Mouse (Mus musculus) heart, embryonic 12.5 days (tissue): Measurements from ENCODE around the gene Gm28539. TPM values are rescaled to one million over a fixed set of nuclear protein-coding genes. Genes with fewer than 3 reads are reported as not detected.
"Not testable (repeated sequence)": the region's sequence is repeated elsewhere in the genome, so short reads cannot be mapped to it uniquely, and the experiment has no call there.

ENCODE experiments used
- ATAC-seq: fragments of 200-750 bp; cut with Nextera tagmentation; 2 replicates; pipeline ENCODE4 v1.8.0; 2017; ENCODE audit warnings: moderate TSS enrichment, moderate library complexity; ENCODE audit not compliant: insufficient number of reproducible peaks, low FRiP score
- H3K27ac ChIP-seq: fragments of 300-500 bp; sonication (generic); 2 replicates; pipeline ENCODE4 v1.5.1; 2016; ENCODE audit warnings: mild to moderate bottlenecking, moderate library complexity; ENCODE audit not compliant: poor library complexity, severe bottlenecking
- H3K27me3 ChIP-seq: fragments of 300-500 bp; sonication (generic); replicated peaks from 2 replicates; pipeline ENCODE4 v1.6.1; 2016; ENCODE audit warnings: mild to moderate bottlenecking, moderate library complexity
- H3K36me3 ChIP-seq: fragments of 300-500 bp; sonication (generic); 2 replicates; pipeline ENCODE4 v1.6.1; 2016; ENCODE audit warnings: mild to moderate bottlenecking, moderate library complexity
- H3K4me1 ChIP-seq: fragments of 300-500 bp; sonication (generic); replicated peaks from 2 replicates; pipeline ENCODE4 v1.6.1; 2016; ENCODE audit warnings: mild to moderate bottlenecking
- H3K4me2 ChIP-seq: fragments of 300-500 bp; sonication (generic); 2 replicates; pipeline ENCODE4 v1.6.1; 2016; ENCODE audit warnings: mild to moderate bottlenecking, moderate library complexity
- H3K4me3 ChIP-seq: fragments of 300-500 bp; sonication (generic); 2 replicates; pipeline ENCODE4 v1.5.1; 2016; ENCODE audit warnings: mild to moderate bottlenecking
- H3K9ac ChIP-seq: fragments of 300-500 bp; sonication (generic); 2 replicates; pipeline ENCODE4 v1.6.1; 2016; ENCODE audit warnings: mild to moderate bottlenecking, moderate library complexity
- H3K9me3 ChIP-seq: fragments of 300-500 bp; sonication (generic); replicated peaks from 2 replicates; pipeline ENCODE4 v1.6.1; 2016; ENCODE audit warnings: mild to moderate bottlenecking, moderate library complexity
- WGBS: fragments of 180-500 bp; shearing (Covaris S2); methylation state at CpG from one replicate; pipeline ENCODE4 v1.1.7; 2016; 5-methylcytosine and 5-hydroxymethylcytosine counted together
- polyA plus RNA-seq: library from polyadenylated mRNA; unstranded; fragments of >200 nt; fragmentation: Nextera tagmentation; extraction: Ambion mirVana; gene quantifications from 2 replicates; pipeline ENCODE4 v1.2.1, GENCODE M21; 2016

Gm28539 gene
- polyA plus RNA-seq, 1 experiment from 2014 or later: not detected

GRCm38 (mm10) chr16:18811468-18812384, 24.7 kb upstream of the Gm28539 start, which contains the start of the genes Ufd1 and Cdc45:
Gene Ufd1, plus strand, starts transcription at chr16:18811779.
Gene Cdc45, minus strand, starts transcription at chr16:18811987.
- Histone ChIP-seq H3K27ac (peak within 1 kb of the TSS; percentile 82), H3K4me2 (peak within 1 kb of the TSS; percentile 84), H3K4me1 (peaks cover 16% of the 10 kb centered on the region), H3K4me3 (peak within 1 kb of the TSS; percentile 85), H3K9me3 (no peaks in the 10 kb centered on the region), H3K9ac (peak within 1 kb of the TSS; percentile 92), H3K36me3 (peaks cover 44% of the 10 kb centered on the region), H3K27me3 (no peaks in the 10 kb centered on the region)
- peak; percentile 93 for ATAC-seq
- WGBS: under 1% methylated on average over 42 of the region's 42 CpGs

DNA sequence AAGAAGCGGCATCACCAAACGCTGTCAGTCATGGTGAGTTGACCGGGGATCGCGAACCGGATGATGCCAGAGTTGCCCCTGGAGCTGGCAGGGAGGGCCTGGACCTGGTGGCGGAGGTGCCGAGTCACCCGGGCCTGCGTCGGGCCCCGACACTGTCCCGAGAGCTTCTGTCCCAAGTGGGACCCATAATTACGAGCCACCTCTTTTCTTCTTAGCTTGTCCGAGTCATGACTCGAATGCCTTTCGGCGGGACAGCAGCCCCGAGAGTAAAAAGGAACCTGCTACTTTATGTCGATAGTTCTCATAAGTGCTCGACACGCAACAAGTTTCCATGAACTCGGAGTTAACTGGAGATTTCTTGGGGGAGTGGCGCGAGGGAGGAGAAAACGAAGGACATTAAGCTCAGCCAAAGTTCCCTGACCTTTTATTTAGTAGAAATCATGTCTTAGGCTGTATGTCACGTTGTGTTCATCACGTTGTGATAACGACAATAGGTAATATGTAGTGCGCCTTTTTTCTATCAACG, 23.9 kb upstream of the Gm28539 start:
- ATAC-seq: peak; percentile 51

GRCm38 (mm10) chr16:18822356-18822755, 14.0 kb upstream of the Gm28539 start:
- Histone ChIP-seq H3K36me3 (peaks cover 96% of the 10 kb centered on the region), H3K4me3 (no peak overlapping the region), H3K4me1 (no peaks in the 10 kb centered on the region), H3K9me3 (no peaks in the 10 kb centered on the region), H3K9ac (no peak overlapping the region), H3K4me2 (no peak overlapping the region), H3K27me3 (no peaks in the 10 kb centered on the region), H3K27ac (no peak overlapping the region)
- WGBS: 66% methylated on average over 1 of the region's 1 CpGs
- no peak for ATAC-seq

More for the DNA sequence above, 23.9 kb upstream of the Gm28539 start:
- H3K27ac ChIP-seq: peak overlapping the region; percentile 82
- H3K4me1 ChIP-seq: peaks cover 16% of the 10 kb centered on the region
- H3K27me3 ChIP-seq: no peaks in the 10 kb centered on the region
- H3K4me3 ChIP-seq: peak overlapping the region; percentile 85
- H3K9me3 ChIP-seq: no peaks in the 10 kb centered on the region
- 2% methylated on average over 31 of the region's 31 CpGs for WGBS
- H3K4me2 ChIP-seq: peak overlapping the region; percentile 84
- peak overlapping the region; percentile 92 for H3K9ac ChIP-seq
- peaks cover 44% of the 10 kb centered on the region for H3K36me3 ChIP-seq

- Histone ChIP-seq H3K27ac (no peak overlapping the region), H3K9me3 (no peaks in the 10 kb centered on the region), H3K4me1 (no peaks in the 10 kb centered on the region), H3K36me3 (peaks cover 96% of the 10 kb centered on the region), H3K4me3 (no peak overlapping the region), H3K9ac (no peak overlapping the region), H3K4me2 (no peak overlapping the region), H3K27me3 (no peaks in the 10 kb centered on the region)
- no peak for ATAC-seq
- 86% methylated on average over 4 of the region's 4 CpGs for WGBS
Observed at GRCm38 (mm10) chr16:18822925-18823324, 13.5 kb upstream of the Gm28539 start.

GRCm38 (mm10) chr16:18828630-18829029, 7.8 kb upstream of the Gm28539 start:
- WGBS: 91% methylated on average over 3 of the region's 3 CpGs
- Histone ChIP-seq H3K27me3 (no peaks in the 10 kb centered on the region), H3K9ac (no peak overlapping the region), H3K27ac (no peak overlapping the region), H3K9me3 (no peaks in the 10 kb centered on the region), H3K4me1 (no peaks in the 10 kb centered on the region), H3K4me2 (no peak overlapping the region), H3K36me3 (peaks cover 90% of the 10 kb centered on the region), H3K4me3 (no peak overlapping the region)
- ATAC-seq: no peak

DNA sequence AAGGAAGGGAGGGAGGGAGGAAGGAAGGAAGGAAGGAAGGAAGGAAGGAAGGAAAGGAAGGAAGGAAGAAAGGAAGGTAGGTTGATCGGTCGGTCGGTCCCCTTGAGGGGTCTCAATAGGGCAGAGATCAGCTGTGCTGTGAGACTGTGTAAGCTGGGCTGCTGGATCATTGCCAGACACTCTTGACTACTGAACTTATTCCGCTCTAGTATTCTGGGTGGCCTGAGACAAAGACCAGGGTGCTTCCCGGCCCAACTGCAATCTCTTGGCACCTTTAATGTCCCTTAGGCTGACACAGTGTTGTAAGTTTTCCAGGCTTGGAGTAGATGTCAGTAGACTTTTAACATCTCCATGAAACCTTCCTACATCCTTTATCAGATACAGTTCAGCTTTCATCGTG, 7.3 kb upstream of the Gm28539 start:
- Histone ChIP-seq H3K4me3 (no peak overlapping the region), H3K36me3 (peaks cover 91% of the 10 kb centered on the region), H3K9ac (no peak overlapping the region), H3K27ac (no peak overlapping the region), H3K4me1 (no peaks in the 10 kb centered on the region), H3K9me3 (no peaks in the 10 kb centered on the region), H3K27me3 (no peaks in the 10 kb centered on the region), H3K4me2 (no peak overlapping the region)
- no peak for ATAC-seq
- WGBS: 79% methylated on average over 6 of the region's 6 CpGs

- Histone ChIP-seq H3K36me3 (peaks cover 60% of the 10 kb centered on the region), H3K4me3 (no peak overlapping the region), H3K27me3 (no peaks in the 10 kb centered on the region), H3K27ac (no peak overlapping the region), H3K9ac (no peak overlapping the region), H3K4me1 (no peaks in the 10 kb centered on the region), H3K9me3 (no peaks in the 10 kb centered on the region), H3K4me2 (no peak overlapping the region)
- 76% methylated on average over 2 of the region's 2 CpGs for WGBS
- ATAC-seq: no peak
Observed at GRCm38 (mm10) chr16:18833486-18833885, 2.9 kb upstream of the Gm28539 start.

- 29% methylated on average over 3 of the region's 3 CpGs for WGBS
- H3K4me3 ChIP-seq: peak overlapping the region; percentile 99
- H3K4me2 ChIP-seq: peak overlapping the region; percentile 85
- H3K4me1 ChIP-seq: no peaks in the 10 kb centered on the region
- ATAC-seq: peak; percentile 19; the same call in 1 of the 2 replicates
- H3K27ac ChIP-seq: no peak overlapping the region
- H3K36me3 ChIP-seq: peaks cover 47% of the 10 kb centered on the region
- no peak overlapping the region; the same call in 1 of the 2 replicates for H3K9ac ChIP-seq
- H3K27me3 ChIP-seq: no peaks in the 10 kb centered on the region
- no peaks in the 10 kb centered on the region for H3K9me3 ChIP-seq
Observed at GRCm38 (mm10) chr16:18836073-18836467, 314 bp upstream of the Gm28539 start.

DNA sequence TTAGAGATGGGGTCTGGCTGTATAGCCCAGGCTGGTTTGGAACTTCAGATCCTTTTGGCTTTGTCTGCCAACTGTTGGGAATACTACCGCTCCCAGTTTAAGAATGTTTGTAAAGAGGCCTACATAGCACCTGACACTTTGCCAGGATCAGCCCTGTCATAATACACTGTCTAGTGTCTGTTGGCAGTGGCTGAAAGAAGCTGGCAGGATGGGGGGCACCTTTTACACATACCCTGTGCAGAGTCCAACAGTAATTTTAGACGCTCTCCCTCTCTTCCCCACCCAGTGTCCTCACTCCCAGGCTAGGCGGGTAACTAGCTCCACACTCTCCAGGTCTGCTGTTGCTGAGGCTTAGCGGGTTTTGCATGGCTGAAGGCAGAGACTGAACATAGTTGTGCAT, 2.0 kb downstream of the Gm28539 start:
- Histone ChIP-seq H3K4me2 (no peak overlapping the region), H3K4me1 (no peaks in the 10 kb centered on the region), H3K36me3 (peaks cover 27% of the 10 kb centered on the region), H3K9me3 (no peaks in the 10 kb centered on the region), H3K27ac (no peak overlapping the region), H3K4me3 (no peak overlapping the region), H3K9ac (no peak overlapping the region), H3K27me3 (no peaks in the 10 kb centered on the region)
- 94% methylated on average over 4 of the region's 4 CpGs for WGBS
- no peak for ATAC-seq

GRCm38 (mm10) chr16:18846301-18846820, 10.0 kb downstream of the Gm28539 start:
- H3K9ac ChIP-seq: no peak overlapping the region
- H3K4me2 ChIP-seq: no peak overlapping the region
- H3K4me1 ChIP-seq: no peaks in the 10 kb centered on the region
- H3K27me3 ChIP-seq: no peaks in the 10 kb centered on the region
- H3K9me3 ChIP-seq: 0 out of 2 replicates have a peak, but pooled peaks cover 5% of the 10 kb centered on the region
- no peaks in the 10 kb centered on the region for H3K36me3 ChIP-seq
- no peak overlapping the region for H3K4me3 ChIP-seq
- H3K27ac ChIP-seq: no peak overlapping the region
- 82% methylated on average over 15 of the region's 15 CpGs for WGBS
- ATAC-seq: no peak

DNA sequence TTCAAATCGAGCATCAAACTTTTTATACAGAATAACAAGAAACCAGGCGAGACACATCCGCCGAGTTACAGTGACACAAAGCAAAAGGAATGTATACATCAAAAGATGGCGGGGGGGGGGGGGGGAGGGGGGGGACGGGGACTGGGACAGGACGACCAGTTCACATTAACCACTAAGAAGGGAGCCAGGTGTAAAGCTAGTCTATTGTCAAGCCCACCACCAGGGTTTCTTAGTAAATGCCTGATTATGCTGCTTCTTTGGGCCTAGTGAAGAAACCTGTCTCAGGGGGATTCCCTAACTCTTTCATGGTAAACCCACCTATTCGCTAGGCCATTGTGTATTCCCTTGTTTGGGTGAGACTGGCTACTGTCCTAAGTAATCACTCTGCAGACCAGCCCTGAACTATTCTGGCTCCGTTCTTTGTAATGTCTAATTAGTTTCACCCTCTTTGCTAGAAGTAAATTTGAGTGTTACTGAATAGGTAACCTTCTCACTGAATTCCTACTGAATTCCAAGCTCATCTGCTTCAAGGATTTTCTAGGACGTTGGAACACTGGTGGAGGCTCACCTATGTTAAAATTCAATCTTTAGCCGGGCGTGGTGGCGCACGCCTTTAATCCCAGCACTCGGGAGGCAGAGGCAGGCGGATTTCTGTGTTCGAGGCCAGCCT, 13.3 kb downstream of the Gm28539 start:
- H3K9ac ChIP-seq, H3K27me3 ChIP-seq, H3K4me2 ChIP-seq, H3K27ac ChIP-seq, H3K4me3 ChIP-seq, H3K9me3 ChIP-seq, H3K36me3 ChIP-seq, ATAC-seq, H3K4me1 ChIP-seq: not testable (repeated sequence)
- WGBS: 90% methylated on average over 16 of the region's 17 CpGs
